Mouse (Mus musculus): Measurements from ENCODE around the gene Map7.

Gene Map7

GRCm38 (mm10) chr10:20152131-20152530 is 3.9 kb downstream of the Map7 start:
- no peak for DNase-seq (ENCODE audit: low spot score in 2 of 2)

- DNase-seq (ENCODE audit: low spot score in 2 of 2) = no peak
Measured at GRCm38 (mm10) chr10:20153507-20153906, 5.2 kb downstream of the Map7 start.

DNA sequence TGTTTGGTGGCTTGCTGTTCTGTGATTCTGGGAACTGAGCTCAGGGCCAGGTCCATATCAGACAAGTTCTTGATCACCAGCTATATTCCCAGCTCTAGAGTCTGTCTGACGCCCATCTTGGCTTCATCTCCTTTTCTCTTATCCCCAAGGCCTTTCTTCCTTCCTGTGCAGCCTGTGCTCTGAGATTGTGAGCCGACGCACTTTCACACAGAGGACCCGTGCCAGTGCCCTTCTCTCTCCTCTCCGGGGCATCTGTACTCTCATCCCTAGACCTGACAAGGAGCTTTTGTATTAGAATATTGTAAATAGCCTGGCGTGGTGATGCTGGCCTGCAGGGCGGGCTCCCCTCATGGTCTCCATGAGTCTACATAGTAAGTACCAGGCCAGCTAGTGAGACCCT is 7.1 kb downstream of the Map7 start:
- DNase-seq (ENCODE audit: low spot score in 2 of 2) = no peak

- DNase-seq (ENCODE audit: low spot score in 2 of 2) = no peak
Measured at GRCm38 (mm10) chr10:20157021-20157726, 8.9 kb downstream of the Map7 start.

DNA sequence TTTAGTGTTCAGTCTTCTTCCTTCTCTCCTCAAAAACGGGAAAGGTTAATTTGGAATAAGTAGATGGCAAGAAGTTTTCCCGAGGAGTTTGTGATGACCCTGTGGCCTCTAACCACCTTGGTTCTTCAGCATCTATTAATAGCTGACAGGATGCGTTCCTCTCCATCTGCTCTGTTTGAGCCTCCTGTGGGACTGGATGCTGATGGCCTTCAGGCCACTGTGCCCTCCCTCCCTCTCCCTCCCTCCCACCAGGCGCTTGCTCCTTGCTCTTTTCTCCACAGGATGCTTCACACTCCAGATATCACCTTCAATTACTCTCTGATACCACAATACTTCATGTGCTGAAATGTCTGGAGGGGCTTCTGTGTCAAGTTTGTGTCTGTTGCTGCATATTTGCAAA is 10.5 kb downstream of the Map7 start:
- no peak for DNase-seq (ENCODE audit: low spot score in 2 of 2)

DNA sequence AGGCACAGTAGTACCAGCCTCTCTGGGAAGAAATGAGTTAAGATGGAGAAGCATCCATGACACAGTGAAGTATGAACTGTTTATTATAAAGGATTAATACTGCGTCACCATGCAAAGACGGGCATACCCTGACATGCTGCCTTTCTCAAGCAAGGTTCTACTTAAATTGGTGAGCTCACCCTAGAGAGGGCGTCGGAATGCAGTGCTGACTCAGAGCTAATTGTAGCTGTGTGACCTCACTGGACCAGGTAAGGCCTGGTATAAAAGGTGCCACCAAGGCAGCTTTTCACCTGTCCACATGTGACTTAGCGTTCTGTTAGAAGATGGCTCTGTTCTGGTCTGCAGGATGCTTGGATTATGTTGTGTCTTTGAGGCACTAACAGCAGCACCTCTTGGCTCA is 11.0 kb downstream of the Map7 start:
- no peak for DNase-seq (ENCODE audit: low spot score in 2 of 2)

- DNase-seq (ENCODE audit: low spot score in 2 of 2) = no peak
Measured at GRCm38 (mm10) chr10:20160914-20161313, 12.6 kb downstream of the Map7 start.

- no peak for DNase-seq (ENCODE audit: low spot score in 2 of 2)
Measured at GRCm38 (mm10) chr10:20164810-20165209, 16.5 kb downstream of the Map7 start.

DNA sequence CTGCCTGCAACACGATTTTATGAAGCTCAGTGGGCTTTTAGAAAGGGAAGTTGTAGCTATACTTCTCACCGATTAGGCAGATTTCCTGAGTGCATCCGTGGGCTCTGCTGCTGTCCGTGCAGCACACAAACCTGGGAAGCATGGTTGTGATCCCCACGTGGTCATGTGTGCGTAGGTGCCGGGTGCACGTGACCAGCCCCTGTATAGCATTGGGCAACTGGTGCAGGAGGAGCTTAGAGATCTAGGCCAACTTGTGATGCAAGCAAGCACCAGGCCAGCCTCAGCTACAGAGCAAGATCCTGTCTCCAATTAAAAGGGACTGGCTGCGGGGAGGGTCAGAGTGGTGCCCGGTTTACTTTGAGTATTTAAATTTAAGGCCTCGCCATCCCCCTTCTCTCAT is 18.5 kb downstream of the Map7 start:
- DNase-seq (ENCODE audit: low spot score in 2 of 2) = peak in 1 of 2 experiments; percentile 78

DNA sequence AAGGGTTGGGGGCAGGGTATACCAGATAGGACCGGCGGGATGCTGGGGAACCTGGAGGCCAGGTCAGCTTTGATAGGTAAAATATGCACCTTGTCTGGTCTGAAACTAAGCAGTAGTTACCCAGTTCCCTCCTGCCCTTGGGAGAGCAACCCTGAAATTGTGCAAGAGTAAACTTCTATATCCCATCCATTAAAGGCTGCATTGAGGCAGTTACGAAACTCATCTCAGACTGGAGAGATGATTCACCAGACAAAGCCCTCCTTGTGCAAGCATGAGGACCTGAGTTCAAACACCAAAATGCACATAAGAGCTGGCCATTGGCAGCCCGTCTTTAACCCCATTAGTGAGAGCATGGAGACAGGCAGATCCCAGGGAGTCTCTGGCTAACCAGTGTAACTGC is 19.2 kb downstream of the Map7 start:
- no peak for DNase-seq (ENCODE audit: low spot score in 2 of 2)

GRCm38 (mm10) chr10:20169182-20169674 is 21.0 kb downstream of the Map7 start:
- no peak for DNase-seq (ENCODE audit: low spot score in 2 of 2)

GRCm38 (mm10) chr10:20169927-20170604 is 21.8 kb downstream of the Map7 start:
- no peak for DNase-seq (ENCODE audit: low spot score in 2 of 2)

DNA sequence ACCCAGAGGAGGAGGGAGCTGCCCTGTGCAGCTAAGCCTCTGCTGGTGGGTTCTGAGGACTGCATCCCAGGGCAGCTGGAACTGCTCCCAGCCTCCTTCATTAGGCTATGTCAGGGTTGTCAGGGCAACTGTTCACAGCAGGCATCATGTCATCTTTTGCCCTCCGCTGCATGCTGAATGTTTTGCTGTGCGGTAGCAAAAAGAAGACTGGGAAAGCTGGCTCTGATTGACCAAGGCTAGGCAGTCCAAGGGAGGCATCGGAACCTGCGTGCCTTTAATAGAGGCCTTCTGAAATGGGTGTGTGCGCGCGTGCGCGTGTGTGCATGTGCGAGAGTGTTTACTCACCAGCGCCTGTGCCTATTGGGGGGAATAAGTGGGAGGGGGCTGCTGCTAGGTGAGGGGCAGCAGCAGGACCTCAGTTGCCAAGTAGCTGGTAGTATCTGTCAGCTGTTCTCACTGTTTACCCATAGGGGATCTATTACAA is 22.4 kb downstream of the Map7 start:
- DNase-seq (ENCODE audit: low spot score in 2 of 2) = peak; percentile 80 to 83

- DNase-seq (ENCODE audit: low spot score in 2 of 2) = no peak
Measured at GRCm38 (mm10) chr10:20171209-20171608, 22.9 kb downstream of the Map7 start.

- DNase-seq (ENCODE audit: low spot score in 2 of 2) = no peak
Measured at GRCm38 (mm10) chr10:20171756-20172155, 23.5 kb downstream of the Map7 start.

DNA sequence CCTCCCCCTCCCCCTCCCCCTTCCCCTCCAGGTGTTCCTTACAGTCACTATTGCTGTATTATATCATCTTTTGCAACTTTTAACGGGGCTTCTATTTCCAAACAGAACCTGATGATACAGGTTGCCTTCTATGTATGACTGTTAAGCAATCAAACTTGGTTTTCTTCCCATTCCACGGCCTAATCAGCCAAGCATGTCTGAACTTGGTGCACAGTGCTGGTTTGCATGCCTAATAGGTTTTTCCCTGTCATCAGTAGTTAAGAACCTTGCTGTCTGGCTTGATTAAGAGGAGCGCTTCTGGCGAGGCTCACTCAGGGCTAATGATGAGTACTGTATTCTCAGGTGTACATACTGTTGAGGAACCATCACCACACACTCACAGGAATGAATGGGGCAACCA is 25.5 kb downstream of the Map7 start:
- DNase-seq (ENCODE audit: low spot score in 2 of 2) = no peak

DNA sequence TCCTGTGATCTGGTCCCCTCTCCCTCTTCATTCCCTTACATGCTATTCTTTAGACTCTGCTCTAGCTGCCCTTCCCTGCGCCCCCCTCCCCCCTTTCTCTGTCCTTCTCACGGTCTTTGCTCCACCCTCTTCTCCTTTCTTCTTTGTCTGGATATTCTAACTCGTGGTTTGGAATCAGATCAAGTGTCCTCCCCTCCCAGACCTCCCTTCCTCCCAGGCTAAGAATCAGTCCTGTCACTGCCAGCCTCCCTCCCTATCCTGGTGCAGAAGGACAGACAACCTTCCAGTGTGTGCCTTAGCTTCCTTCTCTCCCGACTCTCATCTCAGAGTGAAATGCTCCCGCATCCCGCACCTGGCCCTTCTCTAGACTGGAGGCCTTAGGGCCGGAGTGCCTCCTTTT is 27.8 kb downstream of the Map7 start:
- no peak for DNase-seq (ENCODE audit: low spot score in 2 of 2)

DNA sequence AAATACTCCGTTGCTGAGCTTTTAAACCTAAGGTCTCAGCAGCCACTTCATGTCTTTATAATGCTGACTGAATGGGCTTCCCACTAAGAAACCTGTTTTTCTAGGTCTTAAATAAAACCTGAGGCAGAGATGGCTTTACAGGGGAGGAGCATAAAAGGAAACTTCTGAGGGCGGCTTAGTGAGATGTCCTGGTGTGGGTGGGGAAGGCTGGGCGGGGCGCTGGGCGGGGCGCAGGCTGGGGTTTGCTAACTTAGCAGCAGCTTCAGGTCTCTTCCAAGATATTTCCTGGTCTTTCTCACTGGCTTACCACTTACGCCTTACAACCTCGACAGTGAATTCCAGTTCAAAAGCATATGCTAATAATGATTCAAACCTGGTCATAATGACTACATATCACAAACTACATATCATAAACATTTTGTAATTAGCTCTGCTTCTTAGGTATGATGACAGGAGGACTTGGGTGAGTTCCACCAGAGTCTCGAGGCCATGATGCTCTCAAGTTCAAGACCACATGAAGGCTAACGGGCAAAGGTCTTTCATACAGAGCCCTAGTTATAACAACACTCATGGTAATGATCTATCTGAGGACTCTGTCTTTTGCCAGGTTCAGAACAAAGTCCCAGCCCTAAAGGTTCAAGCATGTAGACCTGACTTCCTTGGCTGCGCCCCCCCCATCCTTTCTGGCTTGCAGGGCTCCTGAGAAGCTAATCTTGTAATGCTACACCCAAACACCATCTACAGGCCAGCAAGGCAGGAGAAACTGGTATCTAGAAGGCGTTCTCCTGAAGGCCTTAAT is 30.7 kb downstream of the Map7 start:
- no peak for DNase-seq (ENCODE audit: low spot score in 2 of 2)

- DNase-seq (ENCODE audit: low spot score in 2 of 2) = peak in 1 of 2 experiments; percentile 64
Measured at GRCm38 (mm10) chr10:20181198-20181597, 32.9 kb downstream of the Map7 start.

GRCm38 (mm10) chr10:20181680-20182399 is 33.6 kb downstream of the Map7 start:
- no peak for DNase-seq (ENCODE audit: low spot score in 2 of 2)

GRCm38 (mm10) chr10:20184326-20184725 is 36.1 kb downstream of the Map7 start:
- DNase-seq (ENCODE audit: low spot score in 2 of 2) = no peak

DNA sequence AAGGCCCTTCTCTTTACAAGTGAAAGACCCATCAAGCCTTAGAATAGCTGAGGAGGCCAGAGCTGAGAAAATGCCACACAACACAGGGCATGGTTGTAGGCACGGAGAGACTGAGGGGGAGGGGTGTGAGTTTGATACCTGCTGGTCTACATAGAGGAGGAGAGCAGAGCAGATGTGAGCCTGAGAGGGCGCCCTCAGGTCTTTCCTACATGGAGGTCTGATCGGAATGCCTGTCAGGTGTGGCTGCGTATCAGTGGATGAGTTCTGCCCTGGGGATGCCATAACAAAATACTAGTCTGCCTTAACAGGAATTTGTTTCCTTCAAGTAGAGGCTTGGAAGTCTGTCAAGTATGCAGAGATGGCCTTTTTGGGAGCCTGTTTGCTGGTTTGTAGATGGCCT is 37.0 kb downstream of the Map7 start:
- DNase-seq (ENCODE audit: low spot score in 2 of 2) = no peak

Measured in right cerebral cortex, postnatal 36 days (tissue).